Mouse (Mus musculus): ENCODE measurements at regions not wholly inside any gene's neighbourhood (a gene's known extent, or its start where the extent isn't known, plus 50 kb on each side); places are given as distances from the start of the nearest gene placed in this dataset. TPM values are rescaled to one million over a fixed set of nuclear protein-coding genes. Genes with fewer than 3 reads are reported as not detected.

- Histone ChIP-seq H3K36me3 (ENCODE audit: control insufficient read depth, insufficient read depth, low read length) (no peaks in the 10 kb centered on the region), H3K4me1 (ENCODE audit: control insufficient read depth, insufficient read depth, low read length) (no peaks in the 10 kb centered on the region), H3K27me3 (ENCODE audit: control insufficient read depth, insufficient read depth, low read length) (no peaks in the 10 kb centered on the region), H3K4me2 (ENCODE audit: low read depth, low read length) (no peak overlapping the region), H3K4me3 (ENCODE audit: low read depth, low read length) (no peak overlapping the region), H3K9me3 (ENCODE audit: control insufficient read depth, low read length) (no peaks in the 10 kb centered on the region), H3K9ac (replicated peaks; ENCODE audit: low read depth, low read length) (no peak overlapping the region), H3K27ac (ENCODE audit: low read depth, low read length) (no peak overlapping the region)
- 45% methylated on average over 7 of the region's 7 CpGs for WGBS
- ATAC-seq (ENCODE audit: low read depth), result no peak
These were observed 53.1 kb upstream of the Lemd2 start for GRCm38 (mm10) chr17:27257345-27257744.

- Histone ChIP-seq H3K27me3 (ENCODE audit: control insufficient read depth, insufficient read depth, low read length) (no peaks in the 10 kb centered on the region), H3K4me3 (ENCODE audit: low read depth, low read length) (no peak overlapping the region), H3K4me2 (ENCODE audit: low read depth, low read length) (no peak overlapping the region), H3K36me3 (ENCODE audit: control insufficient read depth, insufficient read depth, low read length) (no peaks in the 10 kb centered on the region), H3K4me1 (ENCODE audit: control insufficient read depth, insufficient read depth, low read length) (0 out of 2 replicates have a peak, but pooled peaks cover 6% of the 10 kb centered on the region), H3K9ac (replicated peaks; ENCODE audit: low read depth, low read length) (no peak overlapping the region; the same call in 1 of the 2 replicates), H3K27ac (ENCODE audit: low read depth, low read length) (0 out of 2 replicates have a peak overlapping the region, but pooled peaks have one; percentile 16), H3K9me3 (ENCODE audit: control insufficient read depth, low read length) (no peaks in the 10 kb centered on the region)
- 19% methylated on average over 7 of the region's 7 CpGs for WGBS
- ATAC-seq (ENCODE audit: low read depth), result no peak
These were observed 51.5 kb upstream of the Lemd2 start for GRCm38 (mm10) chr17:27255804-27256203.

Small RNA genes in the stretch of these regions (microRNA-seq; reads per million reads assigned to microRNA genes)
- not detected for gene Mir7214
- gene Mir7216, result not detected
- gene Mir7217, result not detected
- gene Mir7218, result not detected
